Mouse (Mus musculus) kidney, embryonic 16.5 days (tissue): ENCODE data around the gene Emcn. TPM values are rescaled to one million over a fixed set of nuclear protein-coding genes. Genes with fewer than 3 reads are reported as not detected.

Experiments used
- ATAC-seq: fragments of 200-750 bp; cut with Nextera tagmentation; 2 replicates; pipeline ENCODE4 v1.8.0; 2017; ENCODE audit warnings: moderate TSS enrichment; ENCODE audit not compliant: low FRiP score, low TSS enrichment
- H3K27ac ChIP-seq: fragments of 300-500 bp; sonication (generic); 2 replicates; pipeline ENCODE4 v1.5.1; 2014; ENCODE audit warnings: low read length
- H3K27me3 ChIP-seq: fragments of 300-500 bp; sonication (generic); 2 replicates; pipeline ENCODE4 v1.6.1; 2014; ENCODE audit warnings: low read length, control low read depth, mixed read lengths; ENCODE audit not compliant: insufficient read depth
- H3K36me3 ChIP-seq: fragments of 300-500 bp; sonication (generic); 2 replicates; pipeline ENCODE4 v1.6.1; 2014; ENCODE audit warnings: low read length, control low read depth, mixed read lengths; ENCODE audit not compliant: insufficient read depth
- H3K4me1 ChIP-seq: fragments of 300-500 bp; sonication (generic); 2 replicates; pipeline ENCODE4 v1.6.1; 2014; ENCODE audit warnings: low read length, control low read depth, mixed read lengths; ENCODE audit not compliant: insufficient read depth
- H3K4me2 ChIP-seq: fragments of 300-500 bp; sonication (generic); replicated peaks from 2 replicates; pipeline ENCODE4 v1.6.1; 2014; ENCODE audit warnings: low read depth, low read length
- H3K4me3 ChIP-seq: fragments of 300-500 bp; sonication (generic); 2 replicates; pipeline ENCODE4 v1.5.1; 2014; ENCODE audit warnings: mild to moderate bottlenecking, low read length
- H3K9ac ChIP-seq: fragments of 300-500 bp; sonication (generic); replicated peaks from 2 replicates; pipeline ENCODE4 v1.6.1; 2014; ENCODE audit warnings: low read length
- H3K9me3 ChIP-seq: fragments of 300-500 bp; sonication (generic); 2 replicates; pipeline ENCODE4 v1.6.1; 2016; ENCODE audit warnings: low read length, control low read depth
- WGBS: fragments of 180-500 bp; shearing (Covaris S2); extraction: QIAGEN DNeasy Blood & Tissue Kit; methylation state at CpG from one replicate; pipeline ENCODE4 v1.1.7; 2014; 5-methylcytosine and 5-hydroxymethylcytosine counted together
- polyA plus RNA-seq: library from polyadenylated mRNA; unstranded; fragments of >200 nt; fragmentation: Nextera tagmentation; extraction: Ambion mirVana; gene quantifications from 2 replicates; pipeline ENCODE4 v1.2.1, GENCODE M21; 2015

Emcn gene
- polyA plus RNA-seq, result 114 and 115 TPM in 2 replicates

DNA sequence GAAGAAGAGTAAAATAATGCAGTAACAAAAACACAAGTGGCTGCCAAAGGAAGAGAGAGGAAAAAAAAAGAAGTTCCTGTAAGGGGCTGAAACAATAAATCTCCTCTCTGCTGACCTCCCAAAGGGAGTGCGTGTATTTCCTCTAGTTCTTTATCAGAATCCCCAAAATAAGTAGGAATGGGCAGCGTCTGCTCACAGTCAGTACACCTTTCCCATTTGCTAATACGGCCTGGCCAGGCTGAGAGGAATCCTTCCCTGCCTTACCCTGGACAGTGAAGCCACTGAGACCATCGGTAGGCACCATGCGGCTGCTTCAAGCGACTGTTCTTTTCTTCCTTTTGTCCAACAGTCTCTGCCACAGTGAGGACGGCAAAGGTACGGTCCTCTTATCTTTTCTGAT is at the start of gene Emcn:
Emcn (plus strand) TSS at position 130 of the 400 bp plus-strand sequence.
- peak within 1 kb of the TSS; percentile 88 for H3K27ac ChIP-seq
- no peaks in the 10 kb centered on the region for H3K36me3 ChIP-seq
- H3K4me3 ChIP-seq, result peak within 1 kb of the TSS; percentile 48
- H3K9ac ChIP-seq, result peak within 1 kb of the TSS; percentile 68
- peak within 1 kb of the TSS; percentile 32 for H3K4me2 ChIP-seq
- ATAC-seq, result peak; percentile 87
- 39% methylated on average over 8 of the region's 8 CpGs for WGBS
- no peaks in the 10 kb centered on the region for H3K4me1 ChIP-seq
- no peaks in the 10 kb centered on the region for H3K27me3 ChIP-seq
- H3K9me3 ChIP-seq, result no peaks in the 10 kb centered on the region

DNA sequence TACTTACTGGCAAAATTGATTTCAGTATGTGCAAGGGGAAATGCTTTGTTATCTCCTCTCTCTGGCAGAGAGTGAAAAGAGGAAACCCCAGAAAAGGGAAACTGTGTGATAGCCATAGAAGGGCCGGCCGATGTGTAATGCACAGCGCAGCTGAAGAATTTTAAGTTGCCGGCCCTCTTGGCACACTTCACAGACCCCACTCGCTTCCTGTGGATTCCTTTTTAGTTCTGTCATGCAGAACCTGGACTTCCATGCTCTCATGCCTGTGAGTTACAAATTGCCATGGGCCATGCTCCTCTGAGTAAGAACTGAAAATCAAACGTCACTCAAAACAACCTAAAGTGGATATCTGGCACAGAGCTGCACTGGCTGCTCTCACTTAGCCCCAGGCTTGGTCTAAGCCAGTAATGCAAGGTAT is 47.7 kb upstream of the Emcn start:
- no peaks in the 10 kb centered on the region for H3K9me3 ChIP-seq
- peak overlapping the region; percentile 11; the same call in 1 of the 2 replicates for H3K4me2 ChIP-seq
- H3K36me3 ChIP-seq, result no peaks in the 10 kb centered on the region
- peak; percentile 36 for ATAC-seq
- H3K9ac ChIP-seq, result no peak overlapping the region
- WGBS, result 20% methylated on average over 6 of the region's 6 CpGs
- H3K27me3 ChIP-seq, result no peaks in the 10 kb centered on the region
- no peak overlapping the region for H3K27ac ChIP-seq
- no peak overlapping the region for H3K4me3 ChIP-seq
- H3K4me1 ChIP-seq, result peaks cover 26% of the 10 kb centered on the region

DNA sequence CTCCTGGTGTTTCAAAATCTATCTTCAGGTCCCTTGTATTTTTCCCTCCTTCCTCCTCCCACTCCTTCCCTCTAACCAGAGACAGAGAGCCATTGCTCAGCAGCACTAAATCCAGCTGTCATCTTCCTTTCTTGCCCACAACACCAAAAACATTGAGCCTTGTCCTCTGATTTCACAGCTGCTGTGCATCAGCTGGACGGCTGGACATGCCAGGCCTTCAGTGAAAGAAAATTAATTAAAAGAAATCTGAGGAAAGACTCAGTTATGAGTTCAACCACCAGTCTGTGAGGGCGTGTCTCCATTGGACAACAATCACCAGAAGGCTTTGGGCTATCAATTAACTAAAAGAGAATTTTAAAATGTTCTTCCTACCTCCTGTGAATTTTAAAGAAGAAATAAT is 42.6 kb upstream of the Emcn start:
- Histone ChIP-seq H3K9me3 (no peaks in the 10 kb centered on the region), H3K27ac (no peak overlapping the region), H3K4me1 (peaks cover 11% of the 10 kb centered on the region; the same call in 1 of the 2 replicates), H3K9ac (no peak overlapping the region), H3K4me3 (no peak overlapping the region), H3K4me2 (no peak overlapping the region), H3K36me3 (no peaks in the 10 kb centered on the region), H3K27me3 (no peaks in the 10 kb centered on the region)
- peak; percentile 42; the same call in 1 of the 2 replicates for ATAC-seq
- WGBS, result 33% methylated on average over 2 of the region's 2 CpGs

DNA sequence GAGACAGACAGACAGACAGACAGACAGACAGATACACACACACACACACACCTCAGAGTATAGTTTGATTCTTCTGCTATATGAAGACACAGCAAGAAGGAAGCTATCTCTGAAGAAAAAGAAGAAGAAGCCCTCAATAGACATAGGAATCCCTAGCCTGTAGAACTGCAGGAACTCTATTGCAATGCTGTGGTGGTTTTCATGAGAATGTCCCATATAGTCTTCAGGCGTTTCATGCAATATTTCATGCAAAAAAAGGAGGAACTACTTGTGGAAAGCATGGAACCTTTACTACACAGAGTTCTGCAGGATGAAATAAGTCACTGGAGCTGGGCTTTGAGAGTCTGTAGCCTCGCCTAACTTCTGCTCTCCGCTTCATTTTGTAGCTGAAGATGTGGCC is 40.7 kb upstream of the Emcn start:
- H3K27ac ChIP-seq, result no peak overlapping the region
- H3K4me2 ChIP-seq, result no peak overlapping the region
- H3K9me3 ChIP-seq, result no peaks in the 10 kb centered on the region
- no peak overlapping the region for H3K4me3 ChIP-seq
- H3K4me1 ChIP-seq, result 0 out of 2 replicates have a peak, but pooled peaks cover 5% of the 10 kb centered on the region
- no peak overlapping the region for H3K9ac ChIP-seq
- H3K27me3 ChIP-seq, result no peaks in the 10 kb centered on the region
- 71% methylated on average over 3 of the region's 3 CpGs for WGBS
- no peaks in the 10 kb centered on the region for H3K36me3 ChIP-seq
- ATAC-seq, result no peak

DNA sequence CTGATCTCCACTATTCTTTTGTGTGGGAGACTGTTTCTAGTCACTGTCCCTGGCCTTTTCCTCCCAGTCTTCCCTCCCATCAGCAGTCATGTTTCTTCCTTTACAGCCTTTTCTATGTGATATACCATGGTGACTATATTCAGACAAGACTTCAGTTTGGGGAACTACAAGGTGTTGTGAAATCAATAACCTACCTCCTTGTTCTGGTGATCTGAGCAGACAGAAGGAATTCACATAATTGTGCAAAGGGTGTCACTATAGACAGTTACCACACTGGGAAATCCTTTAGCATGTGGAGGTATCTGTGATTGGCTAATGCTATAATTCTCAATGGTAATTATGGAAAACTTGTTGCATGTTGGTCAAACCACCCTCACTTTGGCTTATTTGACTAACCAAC is 39.7 kb upstream of the Emcn start:
- Histone ChIP-seq H3K4me3 (no peak overlapping the region), H3K27me3 (no peaks in the 10 kb centered on the region), H3K9ac (no peak overlapping the region), H3K4me2 (no peak overlapping the region), H3K9me3 (no peaks in the 10 kb centered on the region), H3K4me1 (0 out of 2 replicates have a peak, but pooled peaks cover 5% of the 10 kb centered on the region), H3K27ac (no peak overlapping the region), H3K36me3 (no peaks in the 10 kb centered on the region)
- ATAC-seq, result no peak

DNA sequence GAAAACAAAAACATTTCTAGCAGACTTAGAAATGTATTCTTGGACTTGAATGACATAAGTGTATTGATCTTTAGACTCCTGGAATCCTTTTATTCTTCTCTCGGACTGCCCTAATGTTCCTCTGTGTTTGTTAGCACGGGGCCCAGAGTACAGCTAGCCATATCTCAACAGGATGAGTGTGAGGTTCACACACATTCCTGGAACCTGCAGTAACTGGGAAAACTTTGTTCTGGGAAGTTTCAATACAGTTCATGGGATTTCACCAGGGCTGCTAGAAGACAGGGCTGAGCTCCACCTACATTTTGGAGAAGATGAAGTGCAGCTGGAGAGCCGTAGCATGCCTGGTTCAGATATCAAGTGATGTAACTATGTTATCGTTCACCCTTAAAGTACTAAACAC is 38.1 kb upstream of the Emcn start:
- H3K9me3 ChIP-seq, result no peaks in the 10 kb centered on the region
- 0 out of 2 replicates have a peak, but pooled peaks cover 2% of the 10 kb centered on the region for H3K4me1 ChIP-seq
- H3K27ac ChIP-seq, result no peak overlapping the region
- no peak overlapping the region for H3K9ac ChIP-seq
- no peak overlapping the region for H3K4me2 ChIP-seq
- no peaks in the 10 kb centered on the region for H3K27me3 ChIP-seq
- no peaks in the 10 kb centered on the region for H3K36me3 ChIP-seq
- ATAC-seq, result no peak
- H3K4me3 ChIP-seq, result no peak overlapping the region
- WGBS, result 47% methylated on average over 4 of the region's 4 CpGs

DNA sequence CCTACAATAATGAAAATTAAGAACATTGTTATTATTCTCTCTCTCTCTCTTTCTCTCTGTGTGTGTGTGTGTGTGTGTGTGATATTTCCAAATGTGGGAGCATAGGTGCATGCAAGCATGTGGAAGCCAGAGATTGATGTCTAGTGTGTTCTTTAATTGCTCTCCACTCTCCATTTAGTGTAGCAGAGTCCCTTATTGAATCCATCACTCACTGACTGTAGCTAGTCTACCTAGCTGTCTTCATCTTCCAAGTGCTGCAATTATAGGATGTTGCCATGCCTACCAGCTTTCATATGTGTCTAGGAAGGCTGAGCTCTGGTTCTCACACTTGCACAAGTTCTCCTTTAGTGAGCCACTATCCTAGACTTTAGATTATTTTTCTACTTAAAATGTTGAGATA is 30.9 kb upstream of the Emcn start:
- Histone ChIP-seq H3K4me2 (no peak overlapping the region), H3K9ac (no peak overlapping the region), H3K36me3 (no peaks in the 10 kb centered on the region), H3K27ac (no peak overlapping the region), H3K27me3 (no peaks in the 10 kb centered on the region), H3K9me3 (no peaks in the 10 kb centered on the region), H3K4me3 (no peak overlapping the region), H3K4me1 (no peaks in the 10 kb centered on the region)
- no peak for ATAC-seq

DNA sequence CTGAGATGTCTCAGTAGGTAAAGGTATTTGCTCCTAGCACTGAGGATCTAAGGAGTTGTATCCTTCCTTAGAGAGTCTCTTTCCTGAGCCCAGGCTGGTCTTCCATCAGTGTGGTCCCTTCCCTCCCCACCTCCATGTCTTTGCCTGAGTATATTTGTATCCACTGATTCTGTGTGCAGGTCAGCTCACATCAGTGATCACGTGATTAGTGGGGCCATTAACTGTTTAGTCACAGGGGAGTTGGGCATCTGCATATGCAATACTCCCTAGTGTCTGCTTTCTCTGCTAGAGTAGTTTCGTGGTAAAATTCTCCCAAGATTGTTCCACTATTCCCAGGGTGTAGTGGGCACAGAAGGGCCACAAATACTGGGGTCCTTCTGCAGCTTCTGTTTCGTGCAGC is 28.3 kb upstream of the Emcn start:
- 50% methylated on average over 3 of the region's 3 CpGs for WGBS
- Histone ChIP-seq H3K4me2 (no peak overlapping the region), H3K27ac (no peak overlapping the region), H3K4me3 (no peak overlapping the region), H3K27me3 (no peaks in the 10 kb centered on the region), H3K9ac (no peak overlapping the region), H3K9me3 (no peaks in the 10 kb centered on the region), H3K36me3 (no peaks in the 10 kb centered on the region), H3K4me1 (no peaks in the 10 kb centered on the region)
- ATAC-seq, result no peak

DNA sequence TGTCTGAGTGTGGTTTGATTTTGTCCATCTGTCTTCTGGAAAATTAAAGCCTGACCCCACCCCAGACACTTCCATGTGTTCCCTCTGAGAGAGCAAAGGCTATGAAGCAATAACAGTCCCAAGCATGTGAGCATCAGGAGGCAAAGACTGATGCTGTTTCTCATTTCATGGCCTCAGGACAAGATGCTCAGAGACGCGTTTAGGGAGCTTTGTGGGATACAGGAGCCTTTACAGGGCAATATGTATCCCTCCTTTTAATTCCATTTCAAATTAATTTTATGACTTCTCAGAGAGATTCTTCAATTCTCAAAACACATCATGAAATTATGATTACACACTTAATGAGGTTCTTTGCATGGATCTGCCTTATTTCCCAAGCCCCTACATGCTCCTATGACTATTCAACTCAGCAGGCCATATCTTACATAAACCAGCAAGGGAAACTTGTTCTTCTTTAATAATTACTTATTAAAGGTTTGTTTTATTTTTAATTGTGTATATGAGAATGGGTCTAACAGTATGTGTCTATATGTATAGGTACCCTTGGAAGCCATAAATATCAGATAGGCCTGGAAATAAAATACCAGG is 27.0 kb upstream of the Emcn start:
- ATAC-seq, result no peak
- Histone ChIP-seq H3K4me3 (no peak overlapping the region), H3K27ac (no peak overlapping the region), H3K4me2 (no peak overlapping the region), H3K27me3 (no peaks in the 10 kb centered on the region), H3K9ac (no peak overlapping the region), H3K36me3 (no peaks in the 10 kb centered on the region), H3K4me1 (no peaks in the 10 kb centered on the region), H3K9me3 (no peaks in the 10 kb centered on the region)
- WGBS, result 96% methylated on average over 2 of the region's 2 CpGs

DNA sequence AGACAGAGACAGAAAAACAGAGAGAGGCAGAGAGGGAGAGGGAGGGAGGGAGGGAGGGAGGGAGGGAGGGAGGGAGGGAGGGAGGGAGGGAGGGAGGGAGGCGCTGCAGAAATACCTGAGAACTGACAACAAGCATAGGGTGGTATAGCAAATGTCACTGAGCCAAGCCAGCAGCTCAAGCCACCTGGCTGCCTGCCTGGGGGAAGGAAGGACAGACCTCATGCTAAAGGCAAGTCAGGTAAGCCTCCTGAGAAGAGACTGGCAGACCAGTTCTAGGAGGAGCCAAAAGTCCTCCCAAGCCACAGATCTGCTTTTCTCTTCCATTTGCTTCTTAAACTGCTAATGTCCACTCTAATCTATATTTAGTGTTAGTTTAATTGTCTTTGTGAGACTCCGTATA is 22.5 kb upstream of the Emcn start:
- Histone ChIP-seq H3K4me3 (no peak overlapping the region), H3K36me3 (no peaks in the 10 kb centered on the region), H3K9ac (no peak overlapping the region), H3K4me1 (no peaks in the 10 kb centered on the region), H3K4me2 (no peak overlapping the region), H3K9me3 (no peaks in the 10 kb centered on the region), H3K27ac (no peak overlapping the region), H3K27me3 (no peaks in the 10 kb centered on the region)
- ATAC-seq, result no peak
- 89% methylated on average over 2 of the region's 2 CpGs for WGBS
